ENCODE assay signal across 8 mouse cellular contexts in genomic region chr10:26373951-26374435, GRCm38 (mm10). TPM values are rescaled to one million over a fixed set of nuclear protein-coding genes. Genes with fewer than 3 reads are reported as not detected.
DNase-seq lines count a peak whose midpoint lies in the region; ATAC-seq and TF ChIP-seq lines count a peak whose summit lies in the region.

No protein-coding gene starts in this region.

- under 1% methylated on average over 45 of the region's 71 CpGs for WGBS in hindbrain, embryonic 16.5 days

- H3K9me3 ChIP-seq in hindbrain, embryonic 16.5 days (ENCODE audit: control insufficient read depth, low read length) = no peaks in the 10 kb centered on the region

- DNase-seq in Patski (ENCODE audit: low read depth, low spot score) = no peak
- DNase-seq in cerebellum, postnatal 14 days = peak; percentile 66 to 69
- peak; percentile 80 for DNase-seq in gastrocnemius, adult 2 months
- DNase-seq in left cerebral cortex, postnatal 36 days (ENCODE audit: low spot score in 2 of 2) = peak; percentile 64 to 74
- DNase-seq in mesoderm, embryonic 11.5 days (ENCODE audit: low read depth, low spot score) = peak; percentile 59
- peak; percentile 24 for DNase-seq in spleen, adult 12 weeks (ENCODE audit: low spot score)

- intact Hi-C loops in gastrocnemius, adult 2 months (cut with DNase I) = loop anchor here (5.0 to 10.0 kb wide), 4 partner anchors 121 to 621 kb away; no protein-coding TSS in a partner anchor
- intact Hi-C loops in left cerebral cortex, postnatal 36 days (cut with DNase I) = loop anchor here (2.0 to 10.0 kb wide), 6 partner anchors 121 to 618 kb away; partner anchors contain the start of gene Arhgap18

- peak; percentile 44 for ATAC-seq in Patski
- ATAC-seq in hindbrain, embryonic 16.5 days = peak; percentile 55
- ATAC-seq in megakaryocyte-erythroid progenitor cell, adult 5-6 weeks (replicated peaks; ENCODE audit: low FRiP score, low TSS enrichment, poor library complexity, severe bottlenecking) = no peak

- peaks cover 11% of the 10 kb centered on the region for H3K4me1 ChIP-seq in hindbrain, embryonic 16.5 days (ENCODE audit: control insufficient read depth, insufficient read depth, low read depth, low read length)

- peak overlapping the region; percentile 85 for H3K27ac ChIP-seq in gastrocnemius, adult 2 months
- H3K27ac ChIP-seq in hindbrain, embryonic 16.5 days (ENCODE audit: low read depth, low read length) = peak overlapping the region; percentile 94

- POLR2A ChIA-PET in Patski (lab: Charles Lee) = no interaction called here

- in situ Hi-C loops in Patski (cut with MboI; ENCODE audit: low pct_unique_long_range_greater_than_20kb) = loop anchor here (5.0 to 10.0 kb wide), 3 partner anchors 341 to 518 kb away; partner anchors contain the start of gene Arhgap18

- peak overlapping the region; percentile 99 for H3K4me2 ChIP-seq in hindbrain, embryonic 16.5 days (ENCODE audit: low read length)

- peak overlapping the region; percentile 85 for H3K9ac ChIP-seq in hindbrain, embryonic 16.5 days (ENCODE audit: low read depth, low read length)

- CTCF ChIA-PET in Patski (lab: Charles Lee) = interaction anchor here (1.5 kb wide), 1 partner anchor 379 kb away, joined by 3 read pairs; the partner anchor contains the start of gene Arhgap18

- no peaks in the 10 kb centered on the region for H3K27me3 ChIP-seq in Patski
- H3K27me3 ChIP-seq in hindbrain, embryonic 16.5 days (replicated peaks; ENCODE audit: control insufficient read depth, insufficient read depth, low read length) = no peaks in the 10 kb centered on the region

- H3K36me3 ChIP-seq in hindbrain, embryonic 16.5 days (ENCODE audit: control insufficient read depth, insufficient read depth, low read length) = no peaks in the 10 kb centered on the region

- TF ChIP-seq CTCF in Patski (IDR thresholded peaks at IDR 0.05) = no peak
- TF ChIP-seq CTCF in gastrocnemius, adult 2 months (IDR thresholded peaks at IDR 0.05) = no peak

- H3K4me3 ChIP-seq in gastrocnemius, adult 2 months = peak overlapping the region; percentile 90
- H3K4me3 ChIP-seq in hindbrain, embryonic 16.5 days (ENCODE audit: low read length) = peak overlapping the region; percentile 69

RNA-seq across cellular contexts. Expression of gene L3mbtl3, which starts 1.8 kb away (rescaled TPM):
- 10.9 TPM for polyA plus RNA-seq in Patski (2021)
- total RNA-seq in gastrocnemius, adult 2 months (2021) = 1 to 10 TPM; 4.6 to 8.0 TPM
- polyA plus RNA-seq in hindbrain, embryonic 16.5 days (2015; fragmentation: Nextera tagmentation; extraction: Ambion mirVana) = 24.5 and 25.6 TPM in 2 replicates
- 10 to 100 TPM; 27.1 to 27.7 TPM for total RNA-seq in left cerebral cortex, postnatal 36 days (2021)
- 4.2 and 4.3 TPM in 2 replicates for total RNA-seq in megakaryocyte-erythroid progenitor cell, adult 5-6 weeks (2014; fragmentation: Nextera tagmentation)
- 4.2 and 5.9 TPM in 2 replicates for total RNA-seq in megakaryocyte-erythroid progenitor cell, adult 5-6 weeks (2017)
